Mouse (Mus musculus) forebrain, embryonic 14.5 days (tissue): Measurements from ENCODE around the gene Ifnar1. TPM values are rescaled to one million over a fixed set of nuclear protein-coding genes. Genes with fewer than 3 reads are reported as not detected.

Experiments
- ATAC-seq: fragments of 200-750 bp; cut with Nextera tagmentation; 2 replicates; pipeline ENCODE4 v1.8.0; 2017; ENCODE audit warnings: mild to moderate bottlenecking, moderate library complexity
- DNase-seq: peaks from one replicate; pipeline ENCODE4 v3.0.0-alpha.2; 2015; ENCODE audit warnings: low spot score
- H3K27ac ChIP-seq: fragments of 300-500 bp; sonication (generic); 2 replicates; pipeline ENCODE4 v1.5.1; 2014; ENCODE audit warnings: low read depth, mild to moderate bottlenecking, control low read depth, low read length, moderate library complexity
- H3K27me3 ChIP-seq: fragments of 300-500 bp; sonication (generic); replicated peaks from 2 replicates; pipeline ENCODE4 v1.6.1; 2014; ENCODE audit warnings: low read length, control low read depth, mixed read lengths; ENCODE audit not compliant: control insufficient read depth, insufficient read depth
- H3K36me3 ChIP-seq: fragments of 300-500 bp; sonication (generic); 2 replicates; pipeline ENCODE4 v1.6.1; 2014; ENCODE audit warnings: low read length, control low read depth; ENCODE audit not compliant: control insufficient read depth, insufficient read depth
- H3K4me1 ChIP-seq: fragments of 300-500 bp; sonication (generic); 2 replicates; pipeline ENCODE4 v1.6.1; 2014; ENCODE audit warnings: antibody characterized with exemption, low read length, control low read depth; ENCODE audit not compliant: control insufficient read depth, insufficient read depth
- H3K4me2 ChIP-seq: fragments of 300-500 bp; sonication (generic); 2 replicates; pipeline ENCODE4 v1.6.1; 2014; ENCODE audit warnings: mild to moderate bottlenecking, control low read depth, low read length
- H3K4me3 ChIP-seq: fragments of 300-500 bp; sonication (generic); 2 replicates; pipeline ENCODE4 v1.5.1; 2014; ENCODE audit warnings: low read depth, low read length, control low read depth
- H3K9ac ChIP-seq: fragments of 300-500 bp; sonication (generic); 2 replicates; pipeline ENCODE4 v1.6.1; 2014; ENCODE audit warnings: mild to moderate bottlenecking, low read length, control low read depth, moderate library complexity
- H3K9me3 ChIP-seq: fragments of 300-500 bp; sonication (generic); replicated peaks from 2 replicates; pipeline ENCODE4 v1.6.1; 2016; ENCODE audit warnings: low read length, control low read depth, mixed read lengths; ENCODE audit not compliant: control insufficient read depth
- WGBS: fragments of 180-500 bp; shearing (Covaris S2); extraction: QIAGEN DNeasy Blood & Tissue Kit; methylation state at CpG from one replicate; pipeline ENCODE4 v1.1.7; 2014; 5-methylcytosine and 5-hydroxymethylcytosine counted together
- polyA plus RNA-seq: library from polyadenylated mRNA; unstranded; fragments of >200 nt; fragmentation: Nextera tagmentation; extraction: Ambion mirVana; gene quantifications from 2 replicates; pipeline ENCODE4 v1.2.1, GENCODE M21; 2014

The Ifnar1 gene
- polyA plus RNA-seq, 1 experiment from 2014 or later = 40.4 TPM

DNA sequence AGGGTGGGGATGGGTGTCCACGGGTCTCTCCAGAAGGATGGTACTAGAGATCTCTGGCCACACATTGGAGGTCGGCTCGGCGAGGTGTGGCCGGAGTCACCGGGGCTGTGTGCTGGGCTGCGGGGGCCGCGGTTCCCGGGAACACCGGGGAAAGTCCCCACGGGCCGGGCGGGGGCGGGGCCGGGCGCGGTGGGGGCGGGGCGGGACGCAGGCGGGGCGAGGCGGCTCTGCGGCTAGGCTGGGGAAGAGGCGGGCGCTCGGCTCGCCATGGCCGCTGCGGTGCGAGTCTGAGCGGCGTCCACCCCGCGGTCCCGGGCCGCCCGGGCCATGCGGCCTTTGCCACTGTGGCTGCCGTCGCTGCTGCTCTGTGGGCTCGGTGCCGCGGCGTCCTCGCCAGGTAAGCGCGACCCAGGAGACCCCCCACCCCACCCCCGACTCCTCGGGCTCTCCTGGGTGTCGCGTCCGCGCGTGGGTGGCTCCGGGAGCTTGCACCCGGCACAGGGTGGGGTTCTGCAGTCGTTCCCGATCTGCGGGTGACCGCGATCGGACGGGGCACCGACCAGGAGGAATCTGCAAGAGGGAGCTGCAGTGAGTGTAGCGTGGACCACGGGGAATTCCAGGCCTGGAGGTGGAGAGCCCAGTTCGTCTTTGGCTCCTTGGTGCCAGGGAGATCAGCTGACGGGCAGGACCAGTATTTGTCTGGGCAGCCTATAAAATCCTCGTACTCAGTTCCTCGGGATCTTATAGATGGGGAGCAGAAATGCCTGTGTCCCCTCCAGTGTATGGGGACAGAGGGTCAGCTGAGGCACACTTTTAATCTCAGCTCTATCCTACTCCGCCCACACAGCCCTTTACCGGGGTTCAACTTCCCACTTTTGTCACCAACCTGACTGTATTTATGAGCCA, 62.1 kb downstream of the Ifnar1 start, which contains the start of gene Ifngr2:
TSS of gene Ifngr2 (plus strand) at position 237 of the 906 bp plus-strand sequence.
- WGBS = under 1% methylated on average over 55 of the region's 74 CpGs
- DNase-seq (peak; percentile 57), ATAC-seq (peak; percentile 92)
- Histone ChIP-seq H3K4me2 (peak within 1 kb of the TSS; percentile 76), H3K4me3 (peak within 1 kb of the TSS; percentile 84), H3K27ac (0 out of 2 replicates have a peak within 1 kb of the TSS, but pooled peaks have one; percentile 30), H3K9me3 (no peaks in the 10 kb centered on the region), H3K27me3 (no peaks in the 10 kb centered on the region), H3K4me1 (peaks cover 3% of the 10 kb centered on the region; the same call in 1 of the 2 replicates), H3K36me3 (no peaks in the 10 kb centered on the region), H3K9ac (peak within 1 kb of the TSS; percentile 95)

DNA sequence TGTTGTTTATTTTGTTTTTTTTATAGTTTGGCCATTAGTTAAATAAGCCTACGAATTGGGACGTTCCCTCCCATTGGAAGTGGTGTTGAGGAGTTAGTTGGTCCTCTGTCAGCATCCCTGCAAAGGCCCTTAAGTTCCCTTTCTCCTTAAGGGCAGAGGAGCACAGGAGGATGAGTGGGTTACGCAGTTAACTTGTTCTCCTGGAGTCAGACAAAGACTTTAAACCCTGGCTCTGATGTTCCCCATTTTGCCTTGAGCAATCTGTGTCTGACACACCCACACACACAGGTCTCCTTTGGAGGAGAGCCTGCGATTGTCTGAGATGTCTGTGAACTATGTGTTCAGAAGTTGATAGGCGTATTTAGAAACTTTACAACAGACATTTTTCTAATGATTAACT, 62.9 kb downstream of the Ifnar1 start:
- WGBS = 56% methylated on average over 5 of the region's 5 CpGs
- no peak overlapping the region for H3K27ac ChIP-seq
- no peaks in the 10 kb centered on the region for H3K9me3 ChIP-seq
- no peaks in the 10 kb centered on the region for H3K27me3 ChIP-seq
- peaks cover 3% of the 10 kb centered on the region; the same call in 1 of the 2 replicates for H3K4me1 ChIP-seq
- H3K4me2 ChIP-seq = peak overlapping the region; percentile 76
- no peaks in the 10 kb centered on the region for H3K36me3 ChIP-seq
- DNase-seq (no peak), ATAC-seq (no peak)
- no peak overlapping the region for H3K9ac ChIP-seq
- peak overlapping the region; percentile 84 for H3K4me3 ChIP-seq

DNA sequence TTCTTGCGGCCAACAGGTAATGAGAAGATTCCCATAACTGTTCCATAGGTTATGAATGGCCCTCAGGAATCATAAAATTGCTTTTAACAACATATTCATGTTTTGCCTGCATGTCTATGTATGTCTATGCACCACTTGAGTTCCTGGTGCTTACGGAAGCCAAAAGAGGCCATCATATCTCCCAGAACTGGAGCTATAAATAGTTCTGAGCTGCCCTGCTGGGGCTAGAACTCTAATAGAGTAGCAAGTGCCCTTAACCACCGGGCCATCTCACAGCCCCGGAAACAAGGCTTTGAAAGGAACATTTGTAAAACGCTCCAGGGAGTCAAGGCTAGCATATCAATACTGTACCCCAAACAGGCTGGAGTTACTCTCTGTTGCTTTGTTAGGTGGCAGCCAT, 63.5 kb downstream of the Ifnar1 start:
- H3K36me3 ChIP-seq = no peaks in the 10 kb centered on the region
- no peaks in the 10 kb centered on the region for H3K9me3 ChIP-seq
- peaks cover 3% of the 10 kb centered on the region; the same call in 1 of the 2 replicates for H3K4me1 ChIP-seq
- DNase-seq (no peak), ATAC-seq (no peak)
- no peak overlapping the region for H3K27ac ChIP-seq
- H3K27me3 ChIP-seq = no peaks in the 10 kb centered on the region
- H3K4me2 ChIP-seq = peak overlapping the region; percentile 76
- peak overlapping the region; percentile 10; the same call in 1 of the 2 replicates for H3K9ac ChIP-seq
- WGBS = 42% methylated on average over 5 of the region's 5 CpGs
- peak overlapping the region; percentile 7 for H3K4me3 ChIP-seq

DNA sequence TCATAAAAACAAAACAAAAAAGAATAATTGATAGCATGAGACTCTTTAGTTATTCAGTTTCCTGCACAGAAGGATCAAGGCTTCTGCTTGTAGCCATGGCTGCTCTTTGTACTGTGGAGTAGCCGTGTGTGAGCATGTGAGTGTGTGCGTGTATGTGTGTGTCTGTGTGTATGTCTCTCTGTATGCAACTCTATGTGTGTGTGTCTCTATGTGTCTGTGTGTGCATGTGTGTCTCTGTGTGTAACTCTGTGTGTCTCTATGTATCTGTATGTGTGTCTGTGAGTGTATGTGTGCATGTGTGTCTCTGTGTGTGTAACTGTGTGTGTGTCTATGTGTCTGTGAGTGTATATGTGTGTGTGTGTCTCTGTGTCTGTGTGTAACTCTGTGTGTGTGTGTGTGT, 64.0 kb downstream of the Ifnar1 start:
- ATAC-seq (no peak), DNase-seq (no peak)
- Histone ChIP-seq H3K4me1 (peaks cover 3% of the 10 kb centered on the region; the same call in 1 of the 2 replicates), H3K36me3 (no peaks in the 10 kb centered on the region), H3K4me3 (peak overlapping the region; percentile 7), H3K27me3 (no peaks in the 10 kb centered on the region), H3K9me3 (no peaks in the 10 kb centered on the region), H3K9ac (peak overlapping the region; percentile 10; the same call in 1 of the 2 replicates), H3K4me2 (peak overlapping the region; percentile 76), H3K27ac (no peak overlapping the region)
- 57% methylated on average over 2 of the region's 2 CpGs for WGBS

DNA sequence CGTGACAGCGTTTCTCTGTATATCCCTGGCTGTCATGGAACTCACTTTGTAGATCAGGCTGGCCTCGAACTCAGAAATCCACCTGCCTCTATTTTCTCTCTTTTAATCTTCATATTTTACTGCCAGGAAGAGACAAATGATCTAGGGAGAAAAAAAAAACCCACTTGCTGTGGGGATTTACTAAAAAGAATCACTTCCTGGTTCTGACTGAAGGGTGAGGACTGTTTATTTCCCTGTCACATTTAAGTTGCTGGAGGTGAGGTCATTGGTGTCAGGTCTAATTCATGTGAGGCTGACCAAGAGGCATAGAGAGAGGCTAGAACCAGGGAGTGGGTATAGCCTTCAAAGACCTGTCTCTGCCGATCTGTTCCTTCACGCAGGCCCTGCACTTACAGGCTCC, 64.6 kb downstream of the Ifnar1 start:
- DNase-seq (no peak), ATAC-seq (no peak)
- 51% methylated on average over 5 of the region's 5 CpGs for WGBS
- Histone ChIP-seq H3K4me1 (peaks cover 3% of the 10 kb centered on the region; the same call in 1 of the 2 replicates), H3K27ac (no peak overlapping the region), H3K9me3 (no peaks in the 10 kb centered on the region), H3K4me3 (no peak overlapping the region), H3K9ac (no peak overlapping the region), H3K4me2 (peak overlapping the region; percentile 23; the same call in 1 of the 2 replicates), H3K36me3 (no peaks in the 10 kb centered on the region), H3K27me3 (no peaks in the 10 kb centered on the region)

DNA sequence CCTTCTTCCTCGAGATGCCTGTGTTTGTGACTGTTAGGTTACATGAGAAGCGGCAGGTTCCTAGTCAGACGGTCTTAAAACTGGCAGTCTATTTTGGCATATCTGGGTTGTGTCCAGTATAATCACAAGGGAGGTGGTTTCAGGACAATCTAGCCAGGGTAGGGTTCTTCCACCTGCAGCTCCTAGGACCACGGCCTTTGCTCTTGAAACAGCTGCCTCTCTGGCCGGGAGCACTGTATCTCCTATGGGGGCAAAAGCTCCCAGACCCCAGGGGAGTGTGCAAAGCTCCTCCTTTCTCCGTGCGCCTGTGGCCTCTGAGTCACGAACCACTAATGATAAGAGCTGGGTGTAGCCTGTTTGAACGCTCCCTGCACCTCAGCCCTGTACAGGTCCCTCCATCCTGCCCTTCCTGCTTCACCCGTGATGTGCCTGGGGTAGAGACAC, 66.1 kb downstream of the Ifnar1 start:
- Histone ChIP-seq H3K9ac (no peak overlapping the region), H3K4me2 (no peak overlapping the region), H3K36me3 (peaks cover 10% of the 10 kb centered on the region; the same call in 1 of the 2 replicates), H3K4me1 (peaks cover 3% of the 10 kb centered on the region; the same call in 1 of the 2 replicates), H3K9me3 (no peaks in the 10 kb centered on the region), H3K27me3 (no peaks in the 10 kb centered on the region), H3K4me3 (no peak overlapping the region), H3K27ac (no peak overlapping the region)
- no peak for DNase-seq
- 78% methylated on average over 10 of the region's 10 CpGs for WGBS
- no peak for ATAC-seq

- Histone ChIP-seq H3K4me2 (no peak overlapping the region), H3K4me1 (peaks cover 3% of the 10 kb centered on the region; the same call in 1 of the 2 replicates), H3K36me3 (peaks cover 10% of the 10 kb centered on the region; the same call in 1 of the 2 replicates), H3K9ac (no peak overlapping the region), H3K27me3 (no peaks in the 10 kb centered on the region), H3K9me3 (no peaks in the 10 kb centered on the region), H3K4me3 (no peak overlapping the region), H3K27ac (no peak overlapping the region)
- DNase-seq (no peak), ATAC-seq (no peak)
- WGBS = 64% methylated on average over 9 of the region's 9 CpGs
Observed at GRCm38 (mm10) chr16:91552072-91552471, 67.0 kb downstream of the Ifnar1 start.

GRCm38 (mm10) chr16:91553625-91554024, 68.6 kb downstream of the Ifnar1 start:
- Histone ChIP-seq H3K27me3 (no peaks in the 10 kb centered on the region), H3K4me3 (no peak overlapping the region), H3K9me3 (no peaks in the 10 kb centered on the region), H3K4me1 (peaks cover 3% of the 10 kb centered on the region; the same call in 1 of the 2 replicates), H3K36me3 (peaks cover 19% of the 10 kb centered on the region), H3K9ac (no peak overlapping the region), H3K4me2 (no peak overlapping the region), H3K27ac (no peak overlapping the region)
- ATAC-seq (no peak), DNase-seq (no peak)
- WGBS = 72% methylated on average over 12 of the region's 12 CpGs
